Mouse (Mus musculus) limb, embryonic 13.5 days (tissue): ENCODE data around the gene Galr3. TPM values are rescaled to one million over a fixed set of nuclear protein-coding genes. Genes with fewer than 3 reads are reported as not detected.

Source experiments
- ATAC-seq: fragments of 200-750 bp; cut with Nextera tagmentation; 2 replicates; pipeline ENCODE4 v1.8.0; 2017; ENCODE audit warnings: low read depth, moderate number of reproducible peaks, moderate TSS enrichment; ENCODE audit not compliant: low FRiP score
- H3K27ac ChIP-seq: fragments of 300-500 bp; sonication (generic); 2 replicates; pipeline ENCODE4 v1.5.1; 2015; ENCODE audit warnings: inconsistent platforms, mild to moderate bottlenecking, moderate library complexity
- H3K27me3 ChIP-seq: fragments of 300-500 bp; sonication (generic); 2 replicates; pipeline ENCODE4 v1.6.1; 2015; ENCODE audit warnings: mild to moderate bottlenecking, inconsistent platforms
- H3K36me3 ChIP-seq: fragments of 300-500 bp; sonication (generic); 2 replicates; pipeline ENCODE4 v1.6.1; 2015; ENCODE audit warnings: inconsistent platforms, mild to moderate bottlenecking, moderate library complexity
- H3K4me1 ChIP-seq: fragments of 300-500 bp; sonication (generic); 2 replicates; pipeline ENCODE4 v1.6.1; 2015; ENCODE audit warnings: inconsistent platforms
- H3K4me2 ChIP-seq: fragments of 300-500 bp; sonication (generic); replicated peaks from 2 replicates; pipeline ENCODE4 v1.6.1; 2015; ENCODE audit warnings: inconsistent platforms, mild to moderate bottlenecking, moderate library complexity
- H3K4me3 ChIP-seq: fragments of 300-500 bp; sonication (generic); 2 replicates; pipeline ENCODE4 v1.5.1; 2015; ENCODE audit warnings: moderate library complexity, mild to moderate bottlenecking, inconsistent platforms
- H3K9ac ChIP-seq: fragments of 300-500 bp; sonication (generic); 2 replicates; pipeline ENCODE4 v1.6.1; 2015; ENCODE audit warnings: mild to moderate bottlenecking, inconsistent platforms
- H3K9me3 ChIP-seq: fragments of 300-500 bp; sonication (generic); 2 replicates; pipeline ENCODE4 v1.6.1; 2016; ENCODE audit warnings: inconsistent platforms
- WGBS: fragments of 180-500 bp; shearing (Covaris S2); methylation state at CpG from one replicate; pipeline ENCODE4 v1.1.7; 2015; 5-methylcytosine and 5-hydroxymethylcytosine counted together
- polyA plus RNA-seq: library from polyadenylated mRNA; unstranded; fragments of >200 nt; fragmentation: Nextera tagmentation; extraction: Ambion mirVana; gene quantifications from 2 replicates; pipeline ENCODE4 v1.2.1, GENCODE M21; 2015

Gene Galr3
- polyA plus RNA-seq, 1 experiment from 2014 or later = not detected

GRCm38 (mm10) chr15:79062376-79063159 lies 20.9 kb downstream of the Galr3 start, which contains the start of gene Ankrd54:
TSS of gene Ankrd54 (minus strand) at chr15:79062893.
- peaks cover 36% of the 10 kb centered on the region for H3K36me3 ChIP-seq
- ATAC-seq = peak; percentile 100
- peaks cover 25% of the 10 kb centered on the region for H3K4me1 ChIP-seq
- H3K4me3 ChIP-seq = peak within 1 kb of the TSS; percentile 81
- no peaks in the 10 kb centered on the region for H3K9me3 ChIP-seq
- under 1% methylated on average over 80 of the region's 80 CpGs for WGBS
- H3K4me2 ChIP-seq = peak within 1 kb of the TSS; percentile 83
- peak within 1 kb of the TSS; percentile 44; the same call in 1 of the 2 replicates for H3K27ac ChIP-seq
- no peaks in the 10 kb centered on the region for H3K27me3 ChIP-seq
- peak within 1 kb of the TSS; percentile 86 for H3K9ac ChIP-seq

GRCm38 (mm10) chr15:79063160-79063740 lies 21.6 kb downstream of the Galr3 start:
- H3K36me3 ChIP-seq = peaks cover 29% of the 10 kb centered on the region
- WGBS = 10% methylated on average over 14 of the region's 14 CpGs
- peak overlapping the region; percentile 63 for H3K4me2 ChIP-seq
- no peak overlapping the region; the same call in 1 of the 2 replicates for H3K27ac ChIP-seq
- H3K27me3 ChIP-seq = no peaks in the 10 kb centered on the region
- H3K4me3 ChIP-seq = peak overlapping the region; percentile 36
- no peak overlapping the region for H3K9ac ChIP-seq
- peaks cover 25% of the 10 kb centered on the region for H3K4me1 ChIP-seq
- no peak for ATAC-seq
- H3K9me3 ChIP-seq = no peaks in the 10 kb centered on the region

- H3K27ac ChIP-seq = no peak overlapping the region; the same call in 1 of the 2 replicates
- ATAC-seq = no peak
- 41% methylated on average over 8 of the region's 8 CpGs for WGBS
- H3K36me3 ChIP-seq = peaks cover 9% of the 10 kb centered on the region
- H3K4me3 ChIP-seq = no peak overlapping the region
- peaks cover 25% of the 10 kb centered on the region for H3K4me1 ChIP-seq
- H3K9ac ChIP-seq = no peak overlapping the region
- no peaks in the 10 kb centered on the region for H3K9me3 ChIP-seq
- H3K4me2 ChIP-seq = no peak overlapping the region
- no peaks in the 10 kb centered on the region for H3K27me3 ChIP-seq
Measured at GRCm38 (mm10) chr15:79065086-79065770, 23.5 kb downstream of the Galr3 start.

GRCm38 (mm10) chr15:79066276-79066675 lies 24.6 kb downstream of the Galr3 start:
- H3K27me3 ChIP-seq = no peaks in the 10 kb centered on the region
- 24% methylated on average over 2 of the region's 2 CpGs for WGBS
- H3K4me2 ChIP-seq = no peak overlapping the region
- H3K4me1 ChIP-seq = peaks cover 21% of the 10 kb centered on the region
- ATAC-seq = no peak
- no peaks in the 10 kb centered on the region for H3K36me3 ChIP-seq
- H3K4me3 ChIP-seq = no peak overlapping the region
- H3K27ac ChIP-seq = no peak overlapping the region
- no peak overlapping the region for H3K9ac ChIP-seq
- no peaks in the 10 kb centered on the region for H3K9me3 ChIP-seq

- Histone ChIP-seq H3K27me3 (no peaks in the 10 kb centered on the region), H3K4me1 (peaks cover 13% of the 10 kb centered on the region), H3K9ac (no peak overlapping the region), H3K27ac (no peak overlapping the region), H3K36me3 (no peaks in the 10 kb centered on the region), H3K4me3 (no peak overlapping the region), H3K9me3 (no peaks in the 10 kb centered on the region), H3K4me2 (no peak overlapping the region)
- no peak for ATAC-seq
- WGBS = 66% methylated on average over 3 of the region's 3 CpGs
Measured at GRCm38 (mm10) chr15:79067631-79068030, 25.9 kb downstream of the Galr3 start.

GRCm38 (mm10) chr15:79068416-79068815 lies 26.7 kb downstream of the Galr3 start:
- H3K9ac ChIP-seq = no peak overlapping the region
- no peaks in the 10 kb centered on the region for H3K36me3 ChIP-seq
- no peak overlapping the region for H3K27ac ChIP-seq
- 82% methylated on average over 3 of the region's 3 CpGs for WGBS
- H3K9me3 ChIP-seq = no peaks in the 10 kb centered on the region
- no peaks in the 10 kb centered on the region for H3K27me3 ChIP-seq
- no peak for ATAC-seq
- H3K4me3 ChIP-seq = no peak overlapping the region
- no peak overlapping the region for H3K4me2 ChIP-seq
- H3K4me1 ChIP-seq = peaks cover 11% of the 10 kb centered on the region

GRCm38 (mm10) chr15:79071117-79072039 lies 29.7 kb downstream of the Galr3 start:
- no peak overlapping the region for H3K4me2 ChIP-seq
- H3K27me3 ChIP-seq = no peaks in the 10 kb centered on the region
- WGBS = 62% methylated on average over 5 of the region's 5 CpGs
- peaks cover 18% of the 10 kb centered on the region for H3K4me1 ChIP-seq
- H3K9me3 ChIP-seq = no peaks in the 10 kb centered on the region
- H3K9ac ChIP-seq = no peak overlapping the region
- H3K36me3 ChIP-seq = no peaks in the 10 kb centered on the region
- ATAC-seq = no peak
- no peak overlapping the region for H3K4me3 ChIP-seq
- H3K27ac ChIP-seq = no peak overlapping the region

GRCm38 (mm10) chr15:79073752-79074151 lies 32.1 kb downstream of the Galr3 start:
- Histone ChIP-seq H3K27ac (no peak overlapping the region), H3K27me3 (no peaks in the 10 kb centered on the region), H3K4me1 (peaks cover 16% of the 10 kb centered on the region), H3K9me3 (no peaks in the 10 kb centered on the region), H3K36me3 (peaks cover 24% of the 10 kb centered on the region), H3K9ac (no peak overlapping the region), H3K4me2 (no peak overlapping the region), H3K4me3 (no peak overlapping the region)
- no peak for ATAC-seq

GRCm38 (mm10) chr15:79074446-79074845 lies 32.8 kb downstream of the Galr3 start:
- peaks cover 31% of the 10 kb centered on the region for H3K36me3 ChIP-seq
- H3K27ac ChIP-seq = peak overlapping the region; percentile 74; the same call in 1 of the 2 replicates
- peak overlapping the region; percentile 96 for H3K4me3 ChIP-seq
- H3K9me3 ChIP-seq = no peaks in the 10 kb centered on the region
- peaks cover 16% of the 10 kb centered on the region for H3K4me1 ChIP-seq
- H3K4me2 ChIP-seq = peak overlapping the region; percentile 88
- no peak for ATAC-seq
- WGBS = 40% methylated on average over 10 of the region's 10 CpGs
- no peaks in the 10 kb centered on the region for H3K27me3 ChIP-seq
- H3K9ac ChIP-seq = peak overlapping the region; percentile 85

GRCm38 (mm10) chr15:79074913-79075532 lies 33.3 kb downstream of the Galr3 start, which contains the start of gene Eif3l:
TSS of gene Eif3l (plus strand) at chr15:79075179.
- WGBS = under 1% methylated on average over 49 of the region's 49 CpGs
- Histone ChIP-seq H3K27ac (peak within 1 kb of the TSS; percentile 74; the same call in 1 of the 2 replicates), H3K4me1 (peaks cover 16% of the 10 kb centered on the region), H3K36me3 (peaks cover 36% of the 10 kb centered on the region), H3K4me2 (peak within 1 kb of the TSS; percentile 88), H3K9me3 (no peaks in the 10 kb centered on the region), H3K27me3 (no peaks in the 10 kb centered on the region), H3K4me3 (peak within 1 kb of the TSS; percentile 96), H3K9ac (peak within 1 kb of the TSS; percentile 85)
- ATAC-seq = peak; percentile 84
